Comparison of ENCODE assay signal across 14 mouse cellular contexts in genomic region chr3:30929828-30930227, GRCm38 (mm10). TPM values are rescaled to one million over a fixed set of nuclear protein-coding genes. Genes with fewer than 3 reads are reported as not detected.
DNase-seq lines count a peak whose midpoint lies in the region; TF ChIP-seq lines count a peak whose summit lies in the region.
"Had no signal": no experiment of that assay in that cellular context is flagged by ENCODE, and none has a peak within 500 bp of the region (broad histone marks: within the 10 kb centered on the region; RNA-seq: fewer than 3 reads in every experiment).

No protein-coding gene starts in this region.

- TF ChIP-seq CTCF in left cerebral cortex, adult 2 months (IDR thresholded peaks at IDR 0.05), result peak; percentile 26; the same call in 1 of the 2 replicates

- DNase-seq in adrenal gland, postnatal 10 days, result peak; percentile 10
- DNase-seq in adrenal gland, adult 2 months, result no peak
- no peak for DNase-seq in left cerebral cortex, adult 2 months (ENCODE audit: extremely low spot score in 1 of 2, low spot score in 2 of 2)
- DNase-seq in left cerebral cortex, postnatal 25 days (ENCODE audit: low spot score in 2 of 2), result no peak
- peak; percentile 23 for DNase-seq in adipocyte (ENCODE audit: low spot score)
- peak; percentile 6 for DNase-seq in skeletal muscle tissue, adult 2 months (ENCODE audit: low read depth, low spot score)
- DNase-seq in left cerebral cortex, adult 9 months (ENCODE audit: low spot score in 2 of 2), result no peak
- DNase-seq in right cerebral cortex, adult 2 months (ENCODE audit: low spot score in 2 of 2), result no peak
- DNase-seq: cerebellum, postnatal 14 days; gastrocnemius, adult 2 months; kidney, postnatal 10 days had no signal

- intact Hi-C loops in left cerebral cortex, adult 2 months (cut with DNase I), result no loop called here
- intact Hi-C loops in left cerebral cortex, postnatal 25 days (cut with DNase I), result no loop called here

- no peak overlapping the region for H3K27ac ChIP-seq in left cerebral cortex, adult 2 months
- H3K27ac ChIP-seq: gastrocnemius, adult 2 months; hindbrain, embryonic 10.5 days; liver, embryonic 12.5 days; macrophage had no signal

- no peak overlapping the region for H3K4me3 ChIP-seq in left cerebral cortex, adult 2 months
- H3K4me3 ChIP-seq: gastrocnemius, adult 2 months; hindbrain, embryonic 10.5 days; liver, embryonic 12.5 days had no signal

RNA-seq across cellular contexts. Expression of gene Phc3, which starts 39.4 kb away (rescaled TPM):
- 10 to 100 TPM; 21.2 to 26.6 TPM for total RNA-seq in adrenal gland, postnatal 10 days (2021)
- total RNA-seq in adrenal gland, adult 2 months (2021), result 10 to 100 TPM; 26.8 to 41.5 TPM
- polyA plus RNA-seq in adrenal gland, adult 2 months (2012; rRNA removed), result 24.8 and 32.1 TPM in 2 replicates
- total RNA-seq in left cerebral cortex, adult 2 months (2021), result 10 to 100 TPM; 40.8 to 41.3 TPM
- 10 to 100 TPM; 35.5 to 38.8 TPM for total RNA-seq in left cerebral cortex, postnatal 25 days (2021)

Comparison
In these comparisons a context has a peak if more than half of its experiments do, and no peak if none do; other contexts are left out.
1. DNase-seq: peak in adrenal gland, postnatal 10 days (single experiment), adipocyte (single experiment) and skeletal muscle tissue, adult 2 months (single experiment); none in adrenal gland, adult 2 months (single experiment), left cerebral cortex, adult 2 months (0 of 2), left cerebral cortex, postnatal 25 days (0 of 2), left cerebral cortex, adult 9 months (0 of 2) and right cerebral cortex, adult 2 months (0 of 2).